Mouse (Mus musculus): ENCODE data around the gene Rrp1b. TPM values are rescaled to one million over a fixed set of nuclear protein-coding genes. Genes with fewer than 3 reads are reported as not detected.

Rrp1b gene
- 43.9 and 44.1 TPM in 2 replicates for polyA plus RNA-seq (2015; fragmentation: Nextera tagmentation; extraction: Ambion mirVana)

- peak within 1 kb of the TSS; percentile 90 for H3K4me3 ChIP-seq (replicated peaks)
- ATAC-seq (ENCODE audit: low read depth) (peak; percentile 86), DNase-seq (peak; percentile 48)
- H3K36me3 ChIP-seq, result 0 out of 2 replicates have a peak, but pooled peaks cover 9% of the 10 kb centered on the region
- H3K27ac ChIP-seq, result peak within 1 kb of the TSS; percentile 73
- no peaks in the 10 kb centered on the region for H3K9me3 ChIP-seq (replicated peaks)
- peak within 1 kb of the TSS; percentile 89 for H3K4me2 ChIP-seq
- WGBS (ENCODE audit: insufficient replicate concordance), result 5% methylated on average over 52 of the region's 52 CpGs
- peaks cover 43% of the 10 kb centered on the region for H3K4me1 ChIP-seq (replicated peaks)
- H3K9ac ChIP-seq, result peak within 1 kb of the TSS; percentile 80
- no peaks in the 10 kb centered on the region for H3K27me3 ChIP-seq
Measured at GRCm38 (mm10) chr17:32035609-32036508, at the start of gene Rrp1b, which contains the start of gene Hsf2bp. TSS of gene Rrp1b (plus strand) at chr17:32036100. TSS of gene Hsf2bp (minus strand) at chr17:32036349.

GRCm38 (mm10) chr17:31986915-31987314 lies 49.0 kb upstream of the Rrp1b start:
- Histone ChIP-seq H3K4me3 (replicated peaks) (no peak overlapping the region), H3K9ac (no peak overlapping the region), H3K36me3 (no peaks in the 10 kb centered on the region), H3K27me3 (no peaks in the 10 kb centered on the region), H3K27ac (no peak overlapping the region), H3K4me1 (replicated peaks) (peaks cover 10% of the 10 kb centered on the region), H3K4me2 (no peak overlapping the region), H3K9me3 (replicated peaks) (no peaks in the 10 kb centered on the region)
- 74% methylated on average over 1 of the region's 1 CpGs for WGBS (ENCODE audit: insufficient replicate concordance)
- ATAC-seq (ENCODE audit: low read depth) (no peak), DNase-seq (no peak)

DNA sequence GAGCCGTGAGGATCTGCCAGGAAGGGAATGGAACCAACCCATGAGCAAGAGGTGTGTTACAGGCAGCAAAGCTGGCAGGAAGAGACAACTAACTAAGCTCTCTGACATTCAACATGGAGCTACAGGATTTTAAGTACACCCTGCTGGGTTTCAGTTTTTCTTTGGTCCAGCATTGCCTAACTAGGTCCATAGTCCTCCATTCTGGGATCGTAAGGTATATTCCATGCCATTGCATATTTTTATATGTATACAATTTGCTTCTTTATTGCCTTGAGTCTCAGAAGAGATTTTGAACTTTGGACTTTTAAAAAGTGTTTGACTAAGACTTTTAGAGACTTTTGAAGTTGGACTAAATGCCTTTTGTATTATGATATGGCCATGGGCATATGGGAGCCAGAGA lies 46.9 kb upstream of the Rrp1b start:
- Histone ChIP-seq H3K9me3 (replicated peaks) (no peaks in the 10 kb centered on the region), H3K4me3 (replicated peaks) (no peak overlapping the region), H3K27ac (no peak overlapping the region), H3K9ac (no peak overlapping the region), H3K27me3 (no peaks in the 10 kb centered on the region), H3K36me3 (no peaks in the 10 kb centered on the region), H3K4me2 (no peak overlapping the region), H3K4me1 (replicated peaks) (peaks cover 3% of the 10 kb centered on the region; the same call in 1 of the 2 replicates)
- ATAC-seq (ENCODE audit: low read depth) (no peak), DNase-seq (no peak)
- WGBS (ENCODE audit: insufficient replicate concordance), result 63% methylated on average over 2 of the region's 2 CpGs

- DNase-seq, result no peak
- H3K9ac ChIP-seq, result no peak overlapping the region
- H3K27me3 ChIP-seq, result no peaks in the 10 kb centered on the region
- H3K36me3 ChIP-seq, result no peaks in the 10 kb centered on the region
- H3K4me2 ChIP-seq, result no peak overlapping the region
- WGBS (ENCODE audit: insufficient replicate concordance), result 49% methylated on average over 2 of the region's 2 CpGs
- H3K9me3 ChIP-seq (replicated peaks), result no peaks in the 10 kb centered on the region
- H3K4me3 ChIP-seq (replicated peaks), result no peak overlapping the region
- no peak for ATAC-seq (ENCODE audit: low read depth)
- no peak overlapping the region for H3K27ac ChIP-seq
- peaks cover 28% of the 10 kb centered on the region for H3K4me1 ChIP-seq (replicated peaks)
Measured at GRCm38 (mm10) chr17:31992004-31992403, 43.9 kb upstream of the Rrp1b start.

- Histone ChIP-seq H3K9ac (no peak overlapping the region), H3K4me1 (replicated peaks) (peaks cover 28% of the 10 kb centered on the region), H3K36me3 (no peaks in the 10 kb centered on the region), H3K27ac (no peak overlapping the region), H3K9me3 (replicated peaks) (no peaks in the 10 kb centered on the region), H3K4me2 (no peak overlapping the region), H3K4me3 (replicated peaks) (no peak overlapping the region), H3K27me3 (no peaks in the 10 kb centered on the region)
- WGBS (ENCODE audit: insufficient replicate concordance), result 59% methylated on average over 1 of the region's 1 CpGs
- DNase-seq, result no peak
- ATAC-seq (ENCODE audit: low read depth), result no peak
Measured at GRCm38 (mm10) chr17:31993354-31993753, 42.5 kb upstream of the Rrp1b start.

DNA sequence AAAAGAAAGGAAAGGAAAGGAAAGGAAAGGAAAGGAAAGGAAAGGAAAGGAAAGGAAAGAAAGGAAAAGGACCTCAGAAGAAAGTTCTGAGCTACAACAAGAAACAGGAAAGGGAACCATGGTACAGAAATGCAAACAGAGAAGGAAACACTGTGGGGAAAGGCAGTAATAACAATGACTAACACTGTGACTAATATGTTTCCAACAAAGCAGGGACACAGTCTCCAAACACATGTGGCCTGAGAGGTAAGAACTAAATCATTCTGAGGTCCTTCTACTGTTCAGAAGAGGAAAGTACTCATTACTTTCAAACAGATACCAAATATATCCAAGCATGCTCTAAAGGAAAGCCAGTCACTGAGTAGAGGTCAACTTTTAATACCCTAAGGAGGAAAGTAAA lies 41.8 kb upstream of the Rrp1b start:
- ATAC-seq (ENCODE audit: low read depth) (no peak), DNase-seq (no peak)
- H3K4me1 ChIP-seq (replicated peaks), result peaks cover 28% of the 10 kb centered on the region
- H3K27me3 ChIP-seq, result no peaks in the 10 kb centered on the region
- H3K4me2 ChIP-seq, result no peak overlapping the region
- H3K4me3 ChIP-seq (replicated peaks), result no peak overlapping the region
- H3K9ac ChIP-seq, result no peak overlapping the region
- no peaks in the 10 kb centered on the region for H3K36me3 ChIP-seq
- H3K9me3 ChIP-seq (replicated peaks), result no peaks in the 10 kb centered on the region
- H3K27ac ChIP-seq, result no peak overlapping the region

DNA sequence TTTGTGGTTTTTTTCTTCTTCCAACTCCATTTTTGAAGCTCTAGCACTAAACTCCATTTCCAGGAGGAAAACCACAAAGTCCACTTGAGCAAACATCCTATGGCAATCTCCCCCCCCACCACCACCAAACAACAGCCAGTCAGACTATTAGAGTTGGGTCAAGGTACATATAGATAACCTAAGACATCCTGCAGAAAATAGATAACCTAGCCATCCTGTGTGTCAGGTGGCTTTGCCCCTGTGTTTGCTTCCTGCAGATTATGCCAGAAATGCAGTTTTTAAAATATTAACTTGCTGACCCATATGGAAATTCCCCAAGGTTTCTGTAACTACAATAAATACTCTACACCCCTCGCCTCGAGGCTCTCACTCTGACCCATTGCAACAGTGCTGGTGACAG lies 40.1 kb upstream of the Rrp1b start:
- Histone ChIP-seq H3K4me1 (replicated peaks) (peaks cover 28% of the 10 kb centered on the region), H3K36me3 (no peaks in the 10 kb centered on the region), H3K9ac (no peak overlapping the region), H3K9me3 (replicated peaks) (no peaks in the 10 kb centered on the region), H3K4me3 (replicated peaks) (no peak overlapping the region), H3K27ac (peak overlapping the region; percentile 47; the same call in 1 of the 2 replicates), H3K27me3 (no peaks in the 10 kb centered on the region), H3K4me2 (no peak overlapping the region)
- WGBS (ENCODE audit: insufficient replicate concordance), result 9% methylated on average over 2 of the region's 2 CpGs
- peak; percentile 73 for ATAC-seq (ENCODE audit: low read depth)
- DNase-seq, result no peak

- Histone ChIP-seq H3K4me2 (no peak overlapping the region), H3K4me1 (replicated peaks) (peaks cover 28% of the 10 kb centered on the region), H3K4me3 (replicated peaks) (no peak overlapping the region), H3K36me3 (no peaks in the 10 kb centered on the region), H3K27me3 (no peaks in the 10 kb centered on the region), H3K9me3 (replicated peaks) (no peaks in the 10 kb centered on the region), H3K27ac (peak overlapping the region; percentile 47), H3K9ac (no peak overlapping the region)
- no peak for DNase-seq
- ATAC-seq (ENCODE audit: low read depth), result no peak
- WGBS (ENCODE audit: insufficient replicate concordance), result 36% methylated on average over 4 of the region's 4 CpGs
Measured at GRCm38 (mm10) chr17:31996331-31996730, 39.6 kb upstream of the Rrp1b start.

GRCm38 (mm10) chr17:31998351-31998750 lies 37.5 kb upstream of the Rrp1b start:
- DNase-seq (no peak), ATAC-seq (ENCODE audit: low read depth) (no peak)
- Histone ChIP-seq H3K27ac (no peak overlapping the region), H3K9me3 (replicated peaks) (no peaks in the 10 kb centered on the region), H3K4me2 (no peak overlapping the region), H3K9ac (no peak overlapping the region), H3K27me3 (no peaks in the 10 kb centered on the region), H3K4me3 (replicated peaks) (no peak overlapping the region), H3K4me1 (replicated peaks) (peaks cover 26% of the 10 kb centered on the region), H3K36me3 (no peaks in the 10 kb centered on the region)
- WGBS (ENCODE audit: insufficient replicate concordance), result 75% methylated on average over 1 of the region's 1 CpGs

DNA sequence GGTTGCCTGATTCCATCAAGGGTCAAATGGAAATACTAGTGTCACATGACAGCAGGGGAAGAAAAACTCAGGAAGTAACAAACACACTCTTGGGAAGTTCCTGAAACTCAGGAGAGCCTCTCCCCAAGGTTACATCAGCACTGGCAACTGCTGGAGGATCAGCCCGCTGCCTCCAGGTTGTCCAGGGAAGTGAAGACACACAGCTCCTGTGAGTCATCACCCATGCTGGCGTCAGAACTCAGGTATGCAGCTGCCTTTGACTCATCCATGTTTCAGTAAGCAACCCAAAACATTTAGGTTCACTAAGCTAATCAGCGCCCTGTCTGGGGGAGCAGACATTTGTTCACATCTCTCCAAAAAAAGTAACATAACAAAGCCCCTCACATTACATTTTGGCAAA lies 32.6 kb upstream of the Rrp1b start:
- Histone ChIP-seq H3K36me3 (no peaks in the 10 kb centered on the region), H3K4me2 (no peak overlapping the region), H3K9me3 (replicated peaks) (no peaks in the 10 kb centered on the region), H3K27ac (no peak overlapping the region), H3K27me3 (no peaks in the 10 kb centered on the region), H3K4me1 (replicated peaks) (no peaks in the 10 kb centered on the region), H3K4me3 (replicated peaks) (no peak overlapping the region), H3K9ac (no peak overlapping the region)
- DNase-seq, result no peak
- 73% methylated on average over 3 of the region's 3 CpGs for WGBS (ENCODE audit: insufficient replicate concordance)
- ATAC-seq (ENCODE audit: low read depth), result no peak

GRCm38 (mm10) chr17:32006800-32007199 lies 29.1 kb upstream of the Rrp1b start:
- WGBS (ENCODE audit: insufficient replicate concordance), result 68% methylated on average over 5 of the region's 5 CpGs
- DNase-seq, result no peak

DNA sequence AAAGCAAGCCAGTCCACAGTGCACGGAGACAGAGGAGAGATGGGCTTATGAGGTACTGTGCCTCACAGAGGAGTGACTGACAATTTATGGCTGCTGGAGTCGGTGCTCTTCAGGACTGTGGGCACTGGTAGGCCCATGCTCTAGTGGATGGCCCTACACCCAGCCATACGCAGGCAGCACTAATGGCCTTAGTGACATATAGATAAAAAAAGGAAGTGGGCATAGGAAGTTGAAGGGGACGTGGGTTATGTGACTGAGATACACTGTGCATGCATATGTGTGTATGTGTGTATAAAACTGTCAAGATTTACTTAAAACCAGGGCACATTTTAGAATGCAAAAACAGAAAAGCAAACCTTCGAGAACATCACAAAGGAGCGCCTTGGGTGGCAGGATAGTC lies 24.2 kb upstream of the Rrp1b start:
- Histone ChIP-seq H3K27me3 (no peaks in the 10 kb centered on the region), H3K4me3 (replicated peaks) (no peak overlapping the region), H3K4me1 (replicated peaks) (no peaks in the 10 kb centered on the region), H3K9me3 (replicated peaks) (no peaks in the 10 kb centered on the region), H3K4me2 (no peak overlapping the region), H3K9ac (no peak overlapping the region), H3K36me3 (no peaks in the 10 kb centered on the region), H3K27ac (no peak overlapping the region)
- DNase-seq, result no peak
- ATAC-seq (ENCODE audit: low read depth), result no peak; the same call in 1 of the 2 replicates
- 48% methylated on average over 6 of the region's 6 CpGs for WGBS (ENCODE audit: insufficient replicate concordance)

More at GRCm38 (mm10) chr17:32006800-32007199, 29.1 kb upstream of the Rrp1b start:
- Histone ChIP-seq H3K4me3 (replicated peaks) (no peak overlapping the region), H3K9ac (no peak overlapping the region), H3K36me3 (no peaks in the 10 kb centered on the region), H3K9me3 (replicated peaks) (no peaks in the 10 kb centered on the region), H3K27ac (no peak overlapping the region), H3K27me3 (no peaks in the 10 kb centered on the region), H3K4me1 (replicated peaks) (no peaks in the 10 kb centered on the region), H3K4me2 (no peak overlapping the region)
- ATAC-seq (ENCODE audit: low read depth), result no peak
